Mouse (Mus musculus): Measurements from ENCODE around the gene Cacfd1.
A peak's percentile ranks its signal among the peaks of the same experiment; 100 is the strongest.

The Cacfd1 gene

GRCm38 (mm10) chr2:27026857-27027617 lies 17.3 kb downstream of the Cacfd1 start:
- DNase-seq (ENCODE audit: low read depth in 1 of 2, low spot score in 2 of 2) = peak in 1 of 2 experiments; percentile 53

- peak; percentile 78 to 89 for DNase-seq (ENCODE audit: low read depth in 1 of 2, low spot score in 2 of 2)
Observed at GRCm38 (mm10) chr2:27027618-27028436, 18.1 kb downstream of the Cacfd1 start, which contains the start of gene Slc2a6. Slc2a6 (minus strand) TSS chr2:27027998.

GRCm38 (mm10) chr2:27028437-27029015 lies 18.8 kb downstream of the Cacfd1 start:
- DNase-seq (ENCODE audit: low read depth in 1 of 2, low spot score in 2 of 2) = peak; percentile 45 to 46

GRCm38 (mm10) chr2:27032361-27032760 lies 22.6 kb downstream of the Cacfd1 start:
- no peak for DNase-seq (ENCODE audit: low read depth in 1 of 2, low spot score in 2 of 2)

- no peak for DNase-seq (ENCODE audit: low read depth in 1 of 2, low spot score in 2 of 2)
Observed at GRCm38 (mm10) chr2:27036003-27036402, 26.3 kb downstream of the Cacfd1 start.

GRCm38 (mm10) chr2:27037008-27037407 lies 27.3 kb downstream of the Cacfd1 start:
- DNase-seq (ENCODE audit: low read depth in 1 of 2, low spot score in 2 of 2) = no peak

- no peak for DNase-seq (ENCODE audit: low read depth in 1 of 2, low spot score in 2 of 2)
Observed at GRCm38 (mm10) chr2:27038596-27038995, 28.9 kb downstream of the Cacfd1 start.

- no peak for DNase-seq (ENCODE audit: low read depth in 1 of 2, low spot score in 2 of 2)
Observed at GRCm38 (mm10) chr2:27039286-27039685, 29.6 kb downstream of the Cacfd1 start.

- no peak for DNase-seq (ENCODE audit: low read depth in 1 of 2, low spot score in 2 of 2)
Observed at GRCm38 (mm10) chr2:27042131-27042844, 32.6 kb downstream of the Cacfd1 start.

- DNase-seq (ENCODE audit: low read depth in 1 of 2, low spot score in 2 of 2) = no peak
Observed at GRCm38 (mm10) chr2:27043461-27043860, 33.7 kb downstream of the Cacfd1 start.

GRCm38 (mm10) chr2:27044166-27044565 lies 34.4 kb downstream of the Cacfd1 start:
- DNase-seq (ENCODE audit: low read depth in 1 of 2, low spot score in 2 of 2) = no peak

GRCm38 (mm10) chr2:27044641-27045040 lies 34.9 kb downstream of the Cacfd1 start:
- no peak for DNase-seq (ENCODE audit: low read depth in 1 of 2, low spot score in 2 of 2)

GRCm38 (mm10) chr2:27045979-27046770 lies 36.4 kb downstream of the Cacfd1 start:
- DNase-seq (ENCODE audit: low read depth in 1 of 2, low spot score in 2 of 2) = no peak

- no peak for DNase-seq (ENCODE audit: low read depth in 1 of 2, low spot score in 2 of 2)
Observed at GRCm38 (mm10) chr2:27049408-27049807, 39.7 kb downstream of the Cacfd1 start.

- no peak for DNase-seq (ENCODE audit: low read depth in 1 of 2, low spot score in 2 of 2)
Observed at GRCm38 (mm10) chr2:27058251-27058650, 48.5 kb downstream of the Cacfd1 start.

GRCm38 (mm10) chr2:27058751-27059150 lies 49.0 kb downstream of the Cacfd1 start:
- no peak for DNase-seq (ENCODE audit: low read depth in 1 of 2, low spot score in 2 of 2)

- DNase-seq (ENCODE audit: low read depth in 1 of 2, low spot score in 2 of 2) = no peak
Observed at GRCm38 (mm10) chr2:27059187-27059586, 49.5 kb downstream of the Cacfd1 start.

- DNase-seq (ENCODE audit: low read depth in 1 of 2, low spot score in 2 of 2) = no peak
Observed at GRCm38 (mm10) chr2:27067124-27067523, 57.4 kb downstream of the Cacfd1 start.

GRCm38 (mm10) chr2:27067996-27068395 lies 58.3 kb downstream of the Cacfd1 start:
- no peak for DNase-seq (ENCODE audit: low read depth in 1 of 2, low spot score in 2 of 2)

- DNase-seq (ENCODE audit: low read depth in 1 of 2, low spot score in 2 of 2) = no peak
Observed at GRCm38 (mm10) chr2:27069646-27070045, 59.9 kb downstream of the Cacfd1 start.

Measured in monocyte, adult 2 months (primary cell).